Mouse (Mus musculus) layer of hippocampus, postnatal 14 days (tissue): ENCODE results near the gene Ssbp1. TPM values are rescaled to one million over a fixed set of nuclear protein-coding genes. Genes with fewer than 3 reads are reported as not detected.

Experiments used
- DNase-seq, 2 experiments: peaks; one replicate each; pipeline ENCODE4 v3.0.0; 2021 to 2022; ENCODE audit warnings: low spot score in 2 of 2, mixed read lengths in 1 of 2
- long read RNA-seq, 2 experiments: library from polyadenylated mRNA; stranded (forward); transcript quantifications; one replicate each; pipeline ENCODE4 v2.0.0; 2021
- total RNA-seq, 2 experiments: library from RNA; stranded (reverse); gene quantifications; 2 replicates each; pipeline ENCODE4 v1.2.3; 2021

The Ssbp1 gene
- total RNA-seq: 10 to 100 TPM; 33.7 to 34.1 TPM
- long read RNA-seq, experiment 1, full-length matches to known transcripts: 42 of 92 reads
- long read RNA-seq, experiment 1, partial matches to known transcripts: 42 of 92 reads
- long read RNA-seq, experiment 1, other reads (novel, unspliced or antisense): 8 of 92 reads
- long read RNA-seq, experiment 2, full-length matches to known transcripts: 76 of 259 reads
- long read RNA-seq, experiment 2, partial matches to known transcripts: 174 of 259 reads
- long read RNA-seq, experiment 2, other reads (novel, unspliced or antisense): 9 of 259 reads

DNA sequence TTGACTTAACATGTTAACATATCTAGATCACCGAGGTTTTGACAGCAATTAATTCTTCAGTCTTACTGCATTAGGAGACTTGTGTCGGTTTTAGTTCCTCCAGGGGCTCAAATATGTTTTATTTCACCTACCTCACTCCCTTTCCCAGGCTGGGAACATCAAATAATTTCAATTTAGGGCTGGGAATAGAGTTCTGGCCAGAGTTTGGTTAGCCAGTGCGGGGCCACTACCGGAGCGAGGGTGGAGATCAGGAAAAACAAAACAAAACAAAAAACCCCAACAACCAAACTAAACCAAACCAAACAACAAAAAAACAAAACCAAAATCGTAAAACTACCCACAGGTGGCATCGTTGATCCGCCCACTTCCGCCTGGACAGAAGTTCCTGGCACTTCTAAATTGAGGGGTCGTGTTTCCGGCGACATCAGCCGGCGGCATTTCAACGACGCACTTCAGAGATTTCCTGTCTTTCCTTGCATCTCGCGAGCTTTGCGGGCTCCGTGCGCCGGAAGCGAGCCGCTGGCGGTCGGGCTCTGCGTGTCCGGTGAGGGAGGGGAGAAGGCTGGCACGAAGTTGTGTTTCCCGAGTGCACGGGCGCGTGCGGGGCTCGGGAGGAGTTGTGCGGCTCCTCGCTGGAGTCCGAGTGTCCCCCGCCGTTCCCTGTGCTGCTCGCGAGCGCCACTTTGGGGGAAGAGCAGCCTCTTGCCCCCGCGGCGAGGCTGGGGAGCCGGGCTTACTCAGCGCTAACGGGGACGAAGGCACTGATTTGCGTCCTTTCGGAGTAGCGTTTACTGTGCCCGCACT, at the start of gene Ssbp1:
Gene Ssbp1, plus strand, starts transcription at position 437 of the 804 bp plus-strand sequence.
- peak; percentile 88 to 94 for DNase-seq

DNA sequence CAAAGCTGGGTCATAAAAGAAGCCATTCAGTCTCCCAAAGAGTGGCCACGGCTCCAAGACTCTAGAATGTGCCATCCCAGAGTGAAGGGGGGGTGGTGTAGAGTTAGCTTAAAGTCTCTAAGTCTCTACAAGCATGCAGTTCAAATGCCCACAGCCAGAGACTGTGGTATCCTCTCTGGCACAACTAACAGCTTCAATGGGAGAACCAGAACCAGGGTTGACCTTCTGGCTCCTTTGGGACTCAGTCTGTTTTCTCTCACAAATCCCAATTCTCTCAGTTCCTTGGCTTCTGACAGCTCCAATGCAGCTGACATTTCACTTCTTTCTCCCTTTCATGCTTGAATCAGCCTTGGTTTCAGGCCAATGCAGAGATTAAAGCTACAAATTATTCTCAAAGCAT, 48.1 kb upstream of the Ssbp1 start:
- DNase-seq: no peak

DNA sequence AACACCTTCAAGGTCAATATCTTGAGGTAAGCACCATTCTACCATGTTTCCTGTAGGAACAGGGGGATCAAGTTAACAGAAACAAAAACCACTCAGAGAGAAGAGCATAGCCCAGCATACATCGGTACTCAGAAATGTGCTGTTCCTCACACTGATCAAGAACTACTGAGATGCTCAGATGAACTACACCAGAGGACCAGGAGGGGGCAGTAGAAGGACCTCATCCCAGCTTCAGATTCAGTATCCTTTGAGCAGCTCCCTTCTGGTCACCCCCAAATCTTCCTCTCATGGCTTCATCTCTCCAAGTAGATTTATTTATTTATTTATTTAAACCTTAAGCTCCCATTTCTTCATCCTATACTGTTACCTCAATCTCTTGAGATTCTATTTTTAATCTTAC, 47.4 kb upstream of the Ssbp1 start:
- DNase-seq: peak in 1 of 2 experiments; percentile 51

- no peak for DNase-seq
Observed at GRCm38 (mm10) chr6:40427441-40427840, 43.7 kb upstream of the Ssbp1 start.

DNA sequence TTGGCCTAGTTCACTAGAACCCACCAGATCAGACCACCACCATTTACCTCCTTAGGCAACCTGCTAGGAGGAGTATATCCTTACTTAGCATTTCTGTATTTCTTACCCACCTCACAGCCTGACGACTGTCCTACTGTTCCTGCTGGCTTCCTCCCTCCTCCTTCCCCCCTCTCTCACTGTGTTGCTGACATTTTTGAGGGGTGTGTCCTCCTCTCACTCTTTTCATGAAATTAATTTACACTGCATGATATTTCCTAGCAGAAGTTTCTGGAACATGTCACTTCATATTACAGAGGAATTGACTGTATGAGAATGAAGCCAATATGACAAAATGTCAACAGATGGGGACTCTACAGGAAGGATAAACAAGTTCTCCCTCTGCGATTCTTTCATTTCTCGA, 42.5 kb upstream of the Ssbp1 start:
- DNase-seq: no peak

DNA sequence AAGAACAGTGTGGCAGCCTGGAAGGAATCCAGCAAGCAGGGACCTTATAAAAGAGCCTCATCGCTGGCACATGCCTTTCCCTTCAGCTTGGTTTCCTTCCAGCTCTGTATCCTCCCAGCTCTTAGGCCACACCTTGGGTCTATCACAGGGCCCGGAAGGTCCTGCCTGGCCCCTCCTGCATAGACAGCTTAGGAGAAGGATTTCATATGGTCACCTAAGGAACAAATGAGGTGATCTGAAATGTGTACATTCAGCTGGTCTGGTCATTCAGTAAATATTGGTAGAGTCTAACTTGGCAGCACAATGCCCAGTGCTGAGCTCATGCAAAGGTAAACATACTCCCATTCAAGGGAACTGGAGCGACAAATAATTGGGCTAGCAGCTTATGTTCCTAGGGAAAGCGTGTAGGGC, 41.6 kb upstream of the Ssbp1 start:
- DNase-seq: no peak

DNA sequence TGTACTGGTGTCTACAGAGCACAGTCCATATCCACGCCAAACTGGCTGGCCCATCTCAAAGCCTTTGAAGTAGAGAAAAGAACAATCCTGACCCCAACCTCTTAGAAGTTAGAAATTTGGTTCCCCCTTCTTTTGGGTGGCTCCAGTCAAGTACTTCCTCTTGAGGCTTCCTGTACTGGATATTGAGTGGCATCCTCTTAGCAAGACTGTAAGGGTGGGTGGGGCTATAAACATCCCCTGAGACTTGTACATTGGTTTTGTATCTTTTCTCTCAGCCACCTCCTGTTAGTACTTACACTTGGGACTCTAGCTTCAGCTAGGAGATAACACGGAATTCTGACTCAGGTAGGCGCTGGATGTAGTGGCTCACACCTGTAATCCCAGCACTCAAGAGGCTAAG, 40.9 kb upstream of the Ssbp1 start:
- DNase-seq: no peak

DNA sequence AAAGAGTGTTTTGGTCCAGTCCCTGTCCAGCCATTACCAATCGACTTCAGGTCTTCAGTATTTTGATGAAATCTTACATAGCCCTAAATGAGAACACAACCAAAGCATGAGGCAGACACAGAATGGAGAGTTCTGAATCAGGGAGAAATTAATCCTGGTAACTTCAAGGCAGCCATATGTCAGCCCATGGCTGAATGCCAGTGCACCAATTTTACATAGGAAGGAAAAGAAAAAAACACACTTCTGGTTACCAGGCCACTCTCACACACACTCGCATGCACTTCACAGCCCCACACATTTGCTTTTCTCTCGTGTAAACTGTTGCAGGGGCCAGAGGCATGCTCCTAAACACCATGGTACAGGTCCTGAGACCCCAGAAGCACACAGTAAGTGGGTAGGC, 40.3 kb upstream of the Ssbp1 start:
- DNase-seq: no peak

GRCm38 (mm10) chr6:40431356-40431755, 39.8 kb upstream of the Ssbp1 start:
- peak in 1 of 2 experiments; percentile 24 for DNase-seq

DNA sequence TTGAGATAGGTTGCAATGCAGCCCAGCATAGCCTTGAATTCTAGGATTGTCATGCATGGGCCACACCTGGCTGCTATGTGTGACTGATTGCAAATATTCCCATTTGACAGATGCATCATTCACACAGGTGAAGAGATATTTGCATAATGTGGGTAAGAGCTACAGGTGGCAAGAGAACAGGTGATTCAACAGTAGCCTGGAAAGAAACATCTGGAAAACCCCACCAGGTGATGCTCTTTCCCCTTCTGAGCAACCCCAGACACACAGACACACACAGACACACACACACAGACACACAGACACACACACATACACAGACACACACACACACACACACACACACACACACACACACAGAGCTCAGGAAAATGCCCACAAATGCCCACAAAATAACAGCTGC, 39.3 kb upstream of the Ssbp1 start:
- no peak for DNase-seq

DNA sequence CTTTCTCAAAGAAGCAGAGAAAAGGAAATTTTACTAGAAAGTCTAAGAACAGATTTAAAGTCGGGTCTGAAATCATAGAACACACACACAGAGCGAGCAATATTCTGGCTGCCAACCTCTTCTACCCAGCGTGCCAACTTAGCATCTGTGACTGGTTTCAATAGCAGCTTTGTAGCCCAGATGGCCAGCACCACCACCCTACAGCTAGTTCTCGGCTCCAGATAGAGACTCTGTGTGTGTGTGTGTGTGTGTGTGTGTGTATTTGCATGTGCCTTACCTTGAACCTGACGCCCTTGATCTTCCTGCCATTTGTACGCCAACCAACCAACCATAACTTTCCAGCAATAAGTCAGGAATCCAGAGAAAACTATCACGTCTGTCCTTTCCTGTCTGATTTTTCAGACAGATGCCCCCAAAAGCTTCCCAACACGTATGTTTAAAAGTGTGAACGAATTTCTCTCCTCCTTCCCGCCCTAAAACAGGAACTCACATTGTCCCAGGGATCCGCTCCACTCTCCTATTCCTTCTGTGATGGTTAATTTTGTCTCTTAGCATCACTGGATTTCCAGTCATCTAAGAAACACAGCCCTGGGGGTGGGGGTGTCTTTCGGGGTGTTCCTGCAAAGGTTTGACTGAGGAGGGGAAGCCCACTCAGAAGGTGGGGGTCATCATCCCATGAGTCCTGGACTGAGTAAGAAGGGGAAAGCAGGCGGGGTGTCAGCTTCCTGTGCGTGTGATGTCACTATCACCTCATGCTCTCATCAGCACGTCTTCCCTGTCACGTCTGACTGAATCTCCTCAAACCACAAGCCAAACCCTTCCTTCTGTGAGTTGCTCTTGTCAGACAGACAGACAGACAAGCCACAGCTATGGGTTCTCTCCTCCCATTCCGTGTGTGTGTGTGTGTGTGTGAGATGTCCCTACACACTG, 38.5 kb upstream of the Ssbp1 start:
- peak; percentile 82 to 94 for DNase-seq

- no peak for DNase-seq
Observed at GRCm38 (mm10) chr6:40434697-40435096, 36.5 kb upstream of the Ssbp1 start.

DNA sequence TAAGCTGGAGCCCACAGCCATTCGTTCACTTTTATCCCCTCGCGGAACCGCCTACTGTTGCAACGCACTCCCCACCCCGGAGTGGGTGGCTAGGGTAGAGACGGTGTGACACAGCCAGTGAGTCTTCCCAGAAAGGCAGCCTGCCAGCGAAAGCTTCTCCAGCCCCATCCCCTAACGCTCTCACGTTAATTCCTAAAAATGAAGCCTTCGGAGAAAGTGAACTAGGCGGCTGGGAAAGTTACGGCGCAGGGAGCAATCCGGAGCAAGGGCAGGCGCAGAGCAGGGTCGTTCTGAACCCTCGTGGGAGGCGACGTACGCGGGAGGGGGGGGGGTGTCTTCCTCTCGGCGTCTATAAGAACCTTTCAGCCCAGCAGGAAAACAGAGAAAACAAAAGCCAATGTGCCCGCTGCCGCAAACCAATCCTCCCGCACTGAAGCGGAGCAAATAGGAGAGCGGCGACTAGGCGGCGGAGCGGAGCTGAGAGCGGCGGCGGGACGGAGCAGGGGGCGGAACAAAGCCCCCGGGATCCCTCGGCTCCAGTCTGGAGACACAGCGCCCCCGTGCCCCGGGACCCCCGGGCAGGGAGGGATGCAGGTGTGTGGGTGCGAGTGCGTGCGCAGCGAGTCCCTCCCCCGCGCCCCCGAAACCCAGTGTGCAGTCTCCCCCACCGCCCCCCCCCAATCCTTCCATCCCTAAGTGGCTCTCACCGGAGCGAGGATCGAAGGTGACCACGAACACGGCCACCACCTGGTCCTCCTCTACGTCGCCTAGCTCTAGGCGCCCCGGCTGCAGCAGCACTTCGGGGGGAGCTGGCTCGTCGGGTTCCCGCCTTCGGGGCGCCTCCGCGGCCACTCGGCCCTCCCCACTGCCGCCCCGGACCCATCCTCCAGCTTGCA, 35.8 kb upstream of the Ssbp1 start:
- DNase-seq: peak; percentile 44 to 75

DNA sequence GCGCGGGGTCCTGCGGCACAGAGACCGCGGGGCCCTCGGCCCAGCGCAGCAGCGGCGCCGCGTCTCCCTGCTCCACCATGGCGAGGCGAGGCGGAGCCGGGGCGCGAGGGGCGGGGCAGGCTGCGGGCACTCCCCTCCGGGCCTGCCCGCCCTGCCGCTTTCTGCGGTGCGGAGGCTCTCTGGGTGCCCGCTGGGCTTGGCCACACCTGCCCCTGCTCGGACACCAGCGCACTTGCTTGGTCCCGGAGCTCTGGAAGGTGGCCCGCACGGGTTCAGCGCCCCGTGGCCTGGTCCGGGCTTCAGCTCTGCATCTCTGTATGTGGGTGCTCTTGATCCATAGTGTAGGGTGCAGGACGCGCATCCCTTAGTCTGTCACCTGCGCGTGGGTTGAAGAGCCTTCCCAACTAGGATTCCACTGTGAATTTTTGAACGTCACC, 35.1 kb upstream of the Ssbp1 start, which contains the start of gene E330009J07Rik:
Gene E330009J07Rik, minus strand, starts transcription at position 89 of the 437 bp plus-strand sequence.
- DNase-seq: peak; percentile 70 to 73

GRCm38 (mm10) chr6:40438936-40439335, 32.2 kb upstream of the Ssbp1 start, which contains the start of gene Wee2:
TSS of gene Wee2 (plus strand) at chr6:40439088.
- DNase-seq: no peak

- DNase-seq: no peak
Observed at GRCm38 (mm10) chr6:40439731-40440130, 31.4 kb upstream of the Ssbp1 start.

DNA sequence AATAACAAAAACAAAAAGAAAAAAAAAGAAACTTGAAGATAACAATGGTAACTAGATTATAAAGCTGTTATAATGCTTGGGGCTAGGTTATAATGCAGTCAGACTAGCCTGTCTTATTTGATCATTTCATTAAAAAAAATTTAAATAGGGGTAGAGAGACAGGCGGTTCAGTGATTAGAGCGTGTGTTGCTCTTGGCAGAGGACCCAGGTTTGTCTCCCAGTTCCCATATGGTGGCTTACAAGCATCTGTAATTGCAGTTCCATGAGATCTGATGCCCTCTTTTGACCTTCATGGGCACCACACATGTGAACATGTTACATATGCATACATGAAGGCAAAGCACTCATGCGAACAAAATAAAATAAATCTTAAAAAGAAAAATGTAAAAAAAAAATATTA, 29.9 kb upstream of the Ssbp1 start:
- no peak for DNase-seq

GRCm38 (mm10) chr6:40441755-40442154, 29.4 kb upstream of the Ssbp1 start:
- no peak for DNase-seq

GRCm38 (mm10) chr6:40443281-40443928, 27.7 kb upstream of the Ssbp1 start:
- no peak for DNase-seq

DNA sequence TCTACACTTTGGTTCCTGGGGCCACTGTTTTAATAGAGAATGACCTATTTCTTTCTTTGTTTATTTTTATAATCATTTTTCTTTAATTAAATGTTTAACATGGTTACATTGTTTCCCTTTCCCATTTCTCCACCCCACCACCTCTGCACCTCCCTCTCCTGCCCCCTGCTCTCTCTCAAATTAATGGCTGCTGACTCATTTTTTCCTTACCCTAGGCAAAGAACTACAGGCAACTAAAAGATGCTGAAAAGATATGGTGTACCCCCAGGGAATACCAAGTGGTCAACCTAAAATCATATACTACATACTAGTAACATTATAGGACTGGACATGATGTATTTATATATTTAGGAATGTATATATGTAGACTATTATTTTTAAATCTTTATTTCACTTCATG, 22.5 kb upstream of the Ssbp1 start:
- DNase-seq: no peak
